Mouse (Mus musculus): ENCODE measurements around the gene H3f3a.

DNA sequence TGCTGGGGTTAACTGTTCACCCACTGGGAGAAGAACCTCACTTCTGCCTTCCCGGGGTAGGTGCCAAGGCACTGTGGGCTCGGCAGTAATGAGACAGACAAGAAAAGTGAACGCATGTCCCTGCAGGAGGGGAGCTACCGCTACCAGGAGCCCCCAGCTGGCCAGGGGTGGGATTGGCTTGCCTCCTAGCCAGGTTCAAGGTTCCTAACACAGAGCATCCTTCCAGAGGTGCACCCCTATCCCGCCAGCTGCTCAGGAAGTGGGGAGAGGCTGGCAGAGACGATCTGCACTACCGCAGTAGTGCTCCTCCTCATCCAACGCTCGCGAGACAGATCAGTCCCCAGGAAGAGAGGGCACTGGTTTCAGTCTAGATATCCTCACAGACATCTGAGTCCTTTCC, 38.4 kb downstream of the H3f3a start:
- TF ChIP-seq CTCF (IDR thresholded peaks at IDR 0.05; ENCODE audit: low read depth) (no peak), EP300 (IDR thresholded peaks at IDR 0.05; ENCODE audit: low read depth) (no peak)

Data from liver, embryonic 14.5 days (tissue).